Mouse (Mus musculus): ENCODE measurements at regions not wholly inside any gene's neighbourhood (a gene's known extent, or its start where the extent isn't known, plus 50 kb on each side); places are given as distances from the start of the nearest gene placed in this dataset.

- TF ChIP-seq HCFC1 (IDR thresholded peaks at IDR 0.05; ENCODE audit: borderline replicate concordance, insufficient read depth, low read length): no peak
- TF ChIP-seq ZC3H11A (IDR thresholded peaks at IDR 0.05; ENCODE audit: borderline replicate concordance, low read depth, low read length): no peak
- no peak for TF ChIP-seq ZNF384 (IDR thresholded peaks at IDR 0.05; ENCODE audit: low read depth, low read length)
- TF ChIP-seq CHD2 (IDR thresholded peaks at IDR 0.05; ENCODE audit: low read depth, low read length): no peak
- TF ChIP-seq MAFK (IDR thresholded peaks at IDR 0.05; ENCODE audit: insufficient read depth, low read depth, low read length): no peak
Measured at GRCm38 (mm10) chr13:83721563-83721962, 217.7 kb downstream of the Mef2c start.
